Mouse (Mus musculus): ENCODE results near the gene Gm49387. TPM values are rescaled to one million over a fixed set of nuclear protein-coding genes. Genes with fewer than 3 reads are reported as not detected.

The Gm49387 gene
- polyA plus RNA-seq, 1 experiment = not detected

DNA sequence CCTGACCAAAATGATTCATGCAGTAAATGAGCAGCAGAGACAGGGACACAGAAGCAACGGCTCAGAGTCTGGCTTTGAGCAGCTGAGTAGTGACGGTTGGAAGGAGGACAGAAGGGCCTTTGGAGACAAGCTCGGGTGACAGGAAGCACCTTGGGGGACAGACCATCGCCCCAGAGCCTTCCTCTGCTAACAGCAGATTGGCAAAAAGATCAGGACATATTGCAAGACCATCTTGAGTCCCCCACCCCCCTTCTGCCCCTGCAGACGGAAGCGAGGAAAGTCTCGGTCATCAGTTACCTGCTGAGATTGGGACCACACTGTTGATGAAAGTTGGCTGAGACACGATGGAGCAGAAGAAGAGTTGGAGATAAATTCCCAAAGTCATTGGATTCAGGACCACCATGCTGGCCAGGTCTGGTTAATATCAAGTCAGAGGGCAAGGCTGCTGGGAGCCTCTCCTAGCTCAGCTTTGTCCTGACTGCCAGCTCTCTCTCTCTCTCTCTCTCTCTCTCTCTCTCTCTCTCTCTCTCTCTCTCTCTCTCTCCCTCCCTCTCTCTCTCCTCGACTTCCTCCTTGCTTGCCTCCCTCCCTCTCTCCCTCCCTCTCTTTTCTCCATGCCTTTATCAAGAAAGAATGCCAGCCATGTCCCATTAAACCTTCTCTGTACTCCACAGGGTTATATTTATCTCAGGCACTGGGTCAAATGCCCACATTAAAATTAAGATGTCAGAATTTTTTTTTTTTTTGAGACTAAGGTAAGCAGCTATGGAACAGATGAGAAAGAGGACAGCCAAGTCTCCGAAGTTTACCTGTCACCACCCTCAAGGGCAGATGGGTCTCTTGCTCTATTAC, 63.6 kb downstream of the Gm49387 start:
- no peak for DNase-seq (ENCODE audit: low read depth)

DNA sequence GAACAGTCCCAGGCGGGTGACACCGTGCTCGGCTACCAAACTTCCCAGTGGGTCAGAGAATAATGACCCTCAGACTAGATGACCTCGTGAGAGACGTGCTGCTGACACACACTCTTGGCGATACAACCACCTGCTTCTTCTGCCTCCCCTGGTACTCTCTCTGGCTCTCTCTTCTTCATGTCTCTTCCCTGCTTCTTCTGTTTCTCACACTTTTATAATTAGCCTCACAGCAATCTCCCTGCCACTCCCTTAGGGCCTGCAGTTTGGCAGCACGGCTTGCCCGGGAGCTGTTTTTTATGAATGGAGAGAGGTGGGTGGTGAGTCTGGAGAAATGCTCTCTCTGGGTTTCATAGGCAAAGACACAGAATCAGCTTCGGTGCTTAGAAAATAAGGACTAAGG, 64.8 kb downstream of the Gm49387 start:
- no peak for DNase-seq (ENCODE audit: low read depth)

GRCm38 (mm10) chr14:31574903-31575665, 65.6 kb downstream of the Gm49387 start:
- no peak for DNase-seq (ENCODE audit: low read depth)

DNA sequence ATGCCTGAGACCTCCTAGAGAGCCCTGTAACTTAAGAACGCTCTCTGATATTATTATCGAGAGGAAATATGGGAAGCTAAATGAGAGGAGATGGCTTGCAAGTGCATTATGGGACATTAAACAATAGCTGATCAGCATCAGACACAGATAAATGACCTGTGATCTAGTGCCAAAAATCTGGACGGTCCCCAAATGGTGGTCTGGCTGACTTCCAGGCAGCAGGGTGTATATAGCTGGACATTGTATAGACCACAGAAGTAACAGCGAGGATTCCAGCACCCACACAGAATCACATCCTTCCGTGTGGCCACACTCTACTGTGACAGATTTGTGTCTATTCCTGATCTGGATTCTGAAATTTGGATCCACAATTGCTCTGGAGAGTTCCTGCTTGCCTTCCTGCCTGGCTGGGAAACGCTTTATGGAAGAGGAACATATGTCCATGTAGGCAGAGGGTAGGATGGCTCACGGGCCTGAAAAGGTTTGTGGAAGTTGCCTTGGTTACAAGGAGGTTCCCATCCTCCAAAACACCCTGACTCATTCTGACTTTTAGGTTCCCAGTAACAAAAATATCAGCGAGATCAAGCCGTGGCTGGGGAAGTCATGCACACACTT, 68.0 kb downstream of the Gm49387 start:
- DNase-seq (ENCODE audit: low read depth) = no peak

GRCm38 (mm10) chr14:31571419-31571818, 69.3 kb downstream of the Gm49387 start:
- no peak for DNase-seq (ENCODE audit: low read depth)

DNA sequence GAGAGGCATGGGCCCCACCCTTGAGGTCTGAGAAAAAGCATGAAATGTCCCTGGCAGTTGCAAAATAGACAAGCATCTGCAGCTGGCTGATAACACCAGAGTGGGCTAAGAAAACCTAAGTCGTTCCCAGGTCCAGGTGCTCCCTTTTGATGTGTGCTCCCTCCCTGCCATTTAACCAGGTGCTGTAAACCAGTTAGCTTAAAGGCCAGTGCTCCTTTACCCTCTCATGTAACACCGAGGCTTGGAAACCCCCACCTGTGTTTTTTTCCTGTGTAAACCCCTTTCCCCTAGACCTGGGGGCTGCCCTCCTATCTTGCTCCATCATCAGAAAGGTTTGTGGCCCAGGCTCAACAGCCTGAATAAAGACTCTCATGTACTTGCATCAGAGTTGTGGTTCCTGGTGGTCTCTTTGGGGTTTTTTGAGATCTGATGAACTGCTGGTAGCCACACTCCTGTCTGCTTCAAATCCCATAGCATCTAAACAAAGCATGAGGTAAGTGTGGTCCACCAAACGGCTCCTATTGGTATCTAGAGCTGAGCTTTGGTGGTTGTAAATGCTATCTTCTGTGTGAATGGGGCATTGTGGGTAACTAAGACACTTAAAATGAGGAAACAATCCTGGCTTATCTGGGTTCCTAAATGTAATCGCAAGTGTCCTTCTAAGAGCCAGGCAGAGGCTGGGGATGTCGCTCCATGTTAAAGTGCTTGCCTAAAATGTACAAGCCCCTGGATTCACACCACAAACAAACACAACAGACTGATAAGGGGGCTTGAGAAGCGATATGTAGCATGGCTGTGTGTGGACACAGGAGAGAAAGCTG, 70.3 kb downstream of the Gm49387 start:
- no peak for DNase-seq (ENCODE audit: low read depth)

DNA sequence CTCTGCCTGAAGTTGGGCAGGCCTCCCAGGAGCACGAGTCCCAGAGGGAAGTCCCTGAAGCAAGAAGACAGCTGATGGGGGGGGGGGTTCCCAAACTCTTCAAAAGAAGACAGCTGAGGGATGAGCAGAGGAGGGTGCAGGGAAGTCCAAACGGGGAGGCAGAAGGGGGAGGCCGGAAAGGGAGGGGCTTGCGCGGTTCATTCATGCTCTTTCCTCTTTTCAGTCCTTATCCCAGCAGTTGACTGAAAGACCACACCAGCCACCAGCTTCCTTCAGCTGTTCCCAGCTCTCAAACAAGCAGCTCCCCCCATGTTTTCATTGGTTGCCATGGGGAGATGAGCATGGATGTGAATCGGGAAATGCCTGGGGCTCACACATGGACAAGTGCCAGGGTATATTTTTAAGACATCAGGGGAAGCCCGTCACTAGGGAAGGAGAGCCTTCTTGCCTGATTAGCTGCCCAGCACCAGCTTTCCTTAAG, 71.5 kb downstream of the Gm49387 start:
- no peak for DNase-seq (ENCODE audit: low read depth)

DNA sequence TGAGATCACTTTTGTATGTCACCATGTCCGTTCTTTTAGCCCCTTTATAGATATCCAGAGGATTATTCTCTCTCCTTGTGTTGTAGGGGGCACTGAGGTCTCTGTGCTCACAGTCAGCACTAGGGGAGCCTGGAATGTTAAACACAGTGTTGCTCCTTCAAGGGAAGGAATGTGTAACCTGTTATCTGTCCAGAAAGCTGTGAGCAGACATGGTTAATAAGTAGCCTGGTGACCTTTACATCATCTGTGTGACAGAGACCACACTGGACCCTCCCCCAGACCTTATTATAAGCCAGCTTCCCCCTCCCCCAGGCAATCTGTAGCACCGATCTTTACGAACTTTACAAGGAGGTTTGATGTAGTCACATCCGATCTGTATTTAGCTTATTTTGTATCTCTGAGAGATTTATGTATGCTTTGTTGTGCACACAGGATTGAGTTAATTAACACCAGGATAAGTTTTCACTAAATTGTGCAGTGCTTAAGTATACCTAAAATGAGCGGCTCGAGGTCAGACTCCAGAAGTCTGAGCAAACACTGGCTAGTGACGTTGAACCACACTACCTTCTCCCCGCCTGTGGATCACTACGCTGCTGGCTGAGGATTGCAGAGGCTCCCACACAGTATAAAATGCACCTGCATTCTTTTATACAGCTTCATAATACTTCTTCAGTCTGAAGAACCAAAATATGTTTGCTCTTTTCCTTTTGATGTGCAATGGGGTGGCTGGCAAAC, 75.0 kb downstream of the Gm49387 start:
- no peak for DNase-seq (ENCODE audit: low read depth)

- no peak for DNase-seq (ENCODE audit: low read depth)
These were observed 76.1 kb downstream of the Gm49387 start for GRCm38 (mm10) chr14:31564452-31565179.

- no peak for DNase-seq (ENCODE audit: low read depth)
These were observed 79.8 kb downstream of the Gm49387 start for GRCm38 (mm10) chr14:31560886-31561285.

- DNase-seq (ENCODE audit: low read depth) = no peak
These were observed 81.5 kb downstream of the Gm49387 start for GRCm38 (mm10) chr14:31559216-31559615.

DNA sequence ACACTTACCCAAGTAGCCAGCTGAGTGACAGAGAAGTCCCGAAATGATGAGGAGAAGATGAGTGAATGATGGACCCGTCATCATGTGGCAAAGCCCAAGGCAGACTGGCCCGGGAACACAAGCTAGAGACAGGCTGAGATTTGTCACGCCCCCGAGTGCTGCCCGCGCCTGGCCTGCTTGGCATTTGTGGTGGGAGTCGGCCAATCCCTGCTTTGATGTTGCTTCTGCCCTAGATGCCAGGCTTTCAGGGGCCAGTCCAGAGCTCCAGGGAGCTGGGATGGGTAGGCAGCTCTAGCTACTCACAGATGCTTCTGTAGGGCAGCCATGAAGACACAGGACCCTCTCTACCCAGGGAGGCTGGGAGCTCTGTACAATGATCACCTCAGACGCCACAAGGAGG, 82.9 kb downstream of the Gm49387 start:
- DNase-seq (ENCODE audit: low read depth) = no peak

DNA sequence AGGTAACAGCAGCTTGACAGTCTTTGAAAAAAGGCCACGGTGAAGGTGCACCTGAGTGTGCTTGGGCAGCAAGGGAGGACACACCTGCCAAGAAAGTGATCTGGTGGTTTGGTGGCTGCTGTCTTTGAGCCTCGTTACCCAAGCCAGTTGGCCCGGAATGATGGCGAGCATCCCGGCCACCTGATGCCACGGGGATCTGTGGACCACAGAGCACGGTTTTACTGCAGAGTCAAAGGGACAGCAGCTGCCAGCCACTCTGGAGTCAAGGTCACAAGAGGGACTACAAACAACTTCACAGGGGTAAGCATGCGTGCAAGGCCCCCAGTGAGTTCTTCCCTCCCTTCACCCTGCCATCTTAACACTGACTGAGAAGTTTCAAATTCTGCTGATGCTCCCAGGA, 83.4 kb downstream of the Gm49387 start:
- no peak for DNase-seq (ENCODE audit: low read depth)

DNA sequence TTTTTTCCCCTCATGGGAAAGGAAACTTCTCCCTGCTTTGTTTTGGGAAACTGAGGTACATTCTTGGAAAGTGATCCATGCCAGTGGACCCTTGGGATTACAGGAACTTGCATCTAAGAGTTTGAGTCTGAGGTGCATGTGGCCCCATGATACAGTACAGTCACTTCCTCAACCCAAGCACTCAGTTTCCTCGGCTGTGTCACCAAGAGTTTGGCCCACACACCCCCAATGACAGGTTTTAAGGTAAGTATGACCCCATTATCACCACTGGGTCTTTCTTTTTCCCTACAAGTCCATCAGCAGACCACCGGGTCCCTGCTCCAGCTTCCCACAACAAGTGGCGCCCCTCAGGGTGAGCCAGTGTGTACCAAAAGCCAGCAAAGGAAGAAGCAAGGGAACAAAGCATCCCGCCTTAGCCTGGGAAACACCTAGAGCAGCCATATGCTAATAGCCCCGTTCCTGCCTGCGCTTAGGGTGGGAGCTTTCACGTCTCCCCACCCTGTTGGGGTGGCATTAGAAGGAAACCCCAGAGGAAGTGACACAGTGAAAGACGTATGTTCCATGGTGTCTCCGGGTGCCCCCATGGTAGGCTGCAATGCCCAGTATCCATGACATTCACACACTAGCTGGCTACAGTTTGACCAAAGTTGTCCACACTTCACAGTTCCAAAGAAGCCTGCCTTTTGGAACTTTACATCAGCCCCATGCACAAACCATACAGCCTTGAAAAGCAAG, 84.0 kb downstream of the Gm49387 start:
- DNase-seq (ENCODE audit: low read depth) = no peak

GRCm38 (mm10) chr14:31555963-31556434, 84.7 kb downstream of the Gm49387 start:
- no peak for DNase-seq (ENCODE audit: low read depth)

GRCm38 (mm10) chr14:31555021-31555420, 85.7 kb downstream of the Gm49387 start:
- DNase-seq (ENCODE audit: low read depth) = no peak

- no peak for DNase-seq (ENCODE audit: low read depth)
These were observed 96.7 kb downstream of the Gm49387 start for GRCm38 (mm10) chr14:31543885-31544442.

- DNase-seq (ENCODE audit: low read depth) = no peak
These were observed 103.4 kb downstream of the Gm49387 start for GRCm38 (mm10) chr14:31537298-31537697.

DNA sequence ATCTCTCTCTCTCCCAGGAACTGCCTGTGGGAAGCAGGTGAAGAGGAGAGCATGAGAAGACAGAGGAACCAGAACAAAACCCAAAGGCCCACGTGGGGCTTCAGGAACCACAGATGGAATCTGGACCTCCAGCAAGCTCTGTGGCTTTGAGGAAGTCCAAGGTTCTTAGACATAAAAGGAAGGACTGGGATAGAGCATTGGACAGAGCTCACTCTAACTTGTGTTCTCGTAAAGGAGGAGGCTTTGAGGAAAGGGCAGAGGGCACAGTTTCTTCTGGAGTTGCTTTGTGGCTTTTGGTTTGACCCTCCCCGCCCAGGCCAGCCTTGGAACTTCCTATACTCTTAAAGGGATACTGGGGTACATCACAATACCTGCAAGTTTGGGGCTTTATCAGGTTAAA, 108.0 kb downstream of the Gm49387 start:
- no peak for DNase-seq (ENCODE audit: low read depth)

All from gonadal fat pad, adult 2 months (tissue).